Comparison of ENCODE assay signal across 10 mouse cellular contexts in genomic region chr7:27396184-27397047, GRCm38 (mm10). TPM values are rescaled to one million over a fixed set of nuclear protein-coding genes. Genes with fewer than 3 reads are reported as not detected.
DNase-seq lines count a peak whose midpoint lies in the region; ATAC-seq and TF ChIP-seq lines count a peak whose summit lies in the region.
"Had no signal": no experiment of that assay in that cellular context is flagged by ENCODE, and none has a peak within 500 bp of the region (broad histone marks: within the 10 kb centered on the region; RNA-seq: fewer than 3 reads in every experiment).

No protein-coding gene starts in this region.

- peaks cover 17% of the 10 kb centered on the region for H3K4me1 ChIP-seq in testis, adult 2 months (ENCODE audit: control insufficient read depth, insufficient read depth, low read length)
- H3K4me1 ChIP-seq in forebrain, embryonic 16.5 days (replicated peaks; ENCODE audit: control insufficient read depth, insufficient read depth, low read length), result peaks cover 14% of the 10 kb centered on the region
- H3K4me1 ChIP-seq in limb, embryonic 10.5 days, result peaks cover 9% of the 10 kb centered on the region

- peak overlapping the region; percentile 70 for H3K4me3 ChIP-seq in testis, adult 2 months (ENCODE audit: control insufficient read depth, low read depth, low read length)
- H3K4me3 ChIP-seq in forebrain, embryonic 16.5 days (replicated peaks; ENCODE audit: low read length), result peak overlapping the region; percentile 54
- peak overlapping the region; percentile 57 for H3K4me3 ChIP-seq in limb, embryonic 10.5 days
- no peak overlapping the region for H3K4me3 ChIP-seq in myocyte

- no peak overlapping the region for H3ac ChIP-seq in myocyte (ENCODE audit: control insufficient read depth, insufficient read length)

- TF ChIP-seq POLR2A in testis, adult 2 months (IDR thresholded peaks at IDR 0.05; ENCODE audit: control insufficient read depth, low read depth, low read length), result no peak
- TF ChIP-seq POLR2A in myocyte (IDR thresholded peaks at IDR 0.05; ENCODE audit: insufficient read length, low read depth), result no peak

- no peak overlapping the region for H3K27ac ChIP-seq in testis, adult 2 months (ENCODE audit: control insufficient read depth, insufficient read depth, low read depth, low read length)
- no peak overlapping the region for H3K27ac ChIP-seq in forebrain, embryonic 16.5 days (ENCODE audit: low read length)
- no peak overlapping the region for H3K27ac ChIP-seq in limb, embryonic 10.5 days

- peak; percentile 10; the same call in 1 of the 2 replicates for ATAC-seq in frontal cortex, adult (ENCODE audit: low TSS enrichment)
- peak; percentile 47 for ATAC-seq in forebrain, embryonic 16.5 days
- no peak for ATAC-seq in monocyte, adult 5-6 weeks (replicated peaks; ENCODE audit: insufficient number of reproducible peaks, low FRiP score, low TSS enrichment, poor library complexity, severe bottlenecking)

- no peaks in the 10 kb centered on the region for H3K36me3 ChIP-seq in testis, adult 2 months (ENCODE audit: control insufficient read depth, insufficient read depth, low read length)
- H3K36me3 ChIP-seq in forebrain, embryonic 16.5 days (ENCODE audit: control insufficient read depth, insufficient read depth), result no peaks in the 10 kb centered on the region
- no peaks in the 10 kb centered on the region for H3K36me3 ChIP-seq in limb, embryonic 10.5 days
- no peaks in the 10 kb centered on the region for H3K36me3 ChIP-seq in myocyte (ENCODE audit: control insufficient read depth, insufficient read depth)

- no peaks in the 10 kb centered on the region for H3K9me3 ChIP-seq in forebrain, embryonic 16.5 days (ENCODE audit: control insufficient read depth, low read length)
- no peaks in the 10 kb centered on the region for H3K9me3 ChIP-seq in limb, embryonic 10.5 days (replicated peaks)

- no peaks in the 10 kb centered on the region for H3K27me3 ChIP-seq in testis, adult 2 months (ENCODE audit: control insufficient read depth, insufficient read depth, low read length)
- H3K27me3 ChIP-seq in forebrain, embryonic 16.5 days (replicated peaks; ENCODE audit: control insufficient read depth, insufficient read depth, low read length), result peaks cover 64% of the 10 kb centered on the region
- peaks cover 96% of the 10 kb centered on the region for H3K27me3 ChIP-seq in limb, embryonic 10.5 days (ENCODE audit: low read depth, poor library complexity, severe bottlenecking)
- peaks cover 35% of the 10 kb centered on the region for H3K27me3 ChIP-seq in myocyte (ENCODE audit: control insufficient read depth, insufficient read depth, insufficient read length)

- H3K9ac ChIP-seq in forebrain, embryonic 16.5 days (replicated peaks; ENCODE audit: low read depth, low read length), result peak overlapping the region; percentile 66

- no peak for TF ChIP-seq CTCF in testis, adult 2 months (IDR thresholded peaks at IDR 0.05; ENCODE audit: control insufficient read depth, insufficient read depth, insufficient replicate concordance, low read depth, low read length)

- WGBS in forebrain, embryonic 16.5 days, result 3% methylated on average over 29 of the region's 68 CpGs
- WGBS in limb, embryonic 10.5 days, result 4% methylated on average over 51 of the region's 68 CpGs

- H3K79me2 ChIP-seq in myocyte (ENCODE audit: control insufficient read depth, insufficient read depth), result no peaks in the 10 kb centered on the region

- H3K4me2 ChIP-seq in forebrain, embryonic 16.5 days (ENCODE audit: low read length), result peak overlapping the region; percentile 68
- no peak overlapping the region for H3K4me2 ChIP-seq in myocyte (ENCODE audit: low read depth)

- DNase-seq in frontal cortex, postnatal 14 days (ENCODE audit: low spot score in 2 of 2), result no peak
- no peak for DNase-seq in testis, postnatal 14 days (ENCODE audit: low spot score)
- peak; percentile 77 for DNase-seq in limb, embryonic 10.5 days (ENCODE audit: low spot score)

TF ChIP-seq in myocyte, 11 proteins besides CTCF, POLR2A, EP300 and RAD21:
- TF ChIP-seq REST (IDR thresholded peaks at IDR 0.05; ENCODE audit: insufficient read depth, insufficient read length) (peak; percentile 93), USF1 (IDR thresholded peaks at IDR 0.05; ENCODE audit: low read depth) (no peak)

RNA-seq across cellular contexts. Expression of gene Gm20479, which starts 39.2 kb away (rescaled TPM):
- 0.35 and 0.89 TPM in 2 replicates for polyA plus RNA-seq in testis, adult 2 months (2012; rRNA removed)
- not detected in 2 replicates for polyA plus RNA-seq in forebrain, embryonic 16.5 days (2015; fragmentation: Nextera tagmentation; extraction: Ambion mirVana)
- polyA plus RNA-seq in limb, embryonic 10.5 days (2016; fragmentation: Nextera tagmentation; extraction: Ambion mirVana), result not detected in 2 replicates
- 0.11 TPM for polyA plus RNA-seq in myocyte (2012; fragmentation: generic; extraction: Trizol)
- total RNA-seq in monocyte, adult 5-6 weeks (2017), result not detected in 3 replicates
- total RNA-seq: gastrocnemius, postnatal 4 days had no signal
- polyA plus RNA-seq: C2C12 had no signal

RNA-seq across cellular contexts. Expression of gene Shkbp1, which starts 40.6 kb away (rescaled TPM):
- polyA plus RNA-seq in testis, adult 2 months (2012; rRNA removed), result 18.3 and 22.4 TPM in 2 replicates
- 88.1 and 95.5 TPM in 2 replicates for polyA plus RNA-seq in forebrain, embryonic 16.5 days (2015; fragmentation: Nextera tagmentation; extraction: Ambion mirVana)
- 46.1 and 61.2 TPM in 2 replicates for polyA plus RNA-seq in limb, embryonic 10.5 days (2016; fragmentation: Nextera tagmentation; extraction: Ambion mirVana)
- 18.4 TPM for polyA plus RNA-seq in myocyte (2012; fragmentation: generic; extraction: Trizol)
- 33.3 to 47.0 TPM (median 39.9 TPM) in 3 replicates for total RNA-seq in monocyte, adult 5-6 weeks (2017)

RNA-seq across cellular contexts. Expression of gene Sptbn4, which starts 51.1 kb away (rescaled TPM):
- polyA plus RNA-seq in testis, adult 2 months (2012; rRNA removed), result 19.5 and 34.7 TPM in 2 replicates
- 2.3 and 2.5 TPM in 2 replicates for polyA plus RNA-seq in forebrain, embryonic 16.5 days (2015; fragmentation: Nextera tagmentation; extraction: Ambion mirVana)
- 0.15 and 0.19 TPM in 2 replicates for polyA plus RNA-seq in limb, embryonic 10.5 days (2016; fragmentation: Nextera tagmentation; extraction: Ambion mirVana)
- 0.17 TPM for polyA plus RNA-seq in myocyte (2012; fragmentation: generic; extraction: Trizol)
- not detected in 3 replicates for total RNA-seq in monocyte, adult 5-6 weeks (2017)

RNA-seq across cellular contexts. Expression of gene Blvrb, which starts 51.4 kb away (rescaled TPM):
- 7.6 and 8.5 TPM in 2 replicates for polyA plus RNA-seq in testis, adult 2 months (2012; rRNA removed)
- 14.9 and 16.8 TPM in 2 replicates for polyA plus RNA-seq in forebrain, embryonic 16.5 days (2015; fragmentation: Nextera tagmentation; extraction: Ambion mirVana)
- 33.3 and 34.9 TPM in 2 replicates for polyA plus RNA-seq in limb, embryonic 10.5 days (2016; fragmentation: Nextera tagmentation; extraction: Ambion mirVana)
- 58.4 TPM for polyA plus RNA-seq in myocyte (2012; fragmentation: generic; extraction: Trizol)
- total RNA-seq in monocyte, adult 5-6 weeks (2017), result 20.7 to 49.1 TPM (median 37.2 TPM) in 3 replicates

RNA-seq across cellular contexts. Expression of gene Ltbp4, which starts 58.9 kb away (rescaled TPM):
- 23.9 and 26.1 TPM in 2 replicates for polyA plus RNA-seq in testis, adult 2 months (2012; rRNA removed)
- polyA plus RNA-seq in forebrain, embryonic 16.5 days (2015; fragmentation: Nextera tagmentation; extraction: Ambion mirVana), result 13.3 and 18.2 TPM in 2 replicates
- 6.7 and 10.6 TPM in 2 replicates for polyA plus RNA-seq in limb, embryonic 10.5 days (2016; fragmentation: Nextera tagmentation; extraction: Ambion mirVana)
- 32.5 TPM for polyA plus RNA-seq in myocyte (2012; fragmentation: generic; extraction: Trizol)
- 0.68 TPM in 1 of 3 replicates, not detected in the others for total RNA-seq in monocyte, adult 5-6 weeks (2017)
